Mouse (Mus musculus) liver, postnatal 0 days (tissue): ENCODE results near the gene Hist1h4j. TPM values are rescaled to one million over a fixed set of nuclear protein-coding genes. Genes with fewer than 3 reads are reported as not detected.
"Not testable (repeated sequence)": the region's sequence is repeated elsewhere in the genome, so short reads cannot be mapped to it uniquely, and the experiment has no call there.

ENCODE experiments used
- ATAC-seq: fragments of 200-750 bp; cut with Nextera tagmentation; 2 replicates; pipeline ENCODE4 v1.8.0; 2017; ENCODE audit warnings: mild to moderate bottlenecking, moderate library complexity
- DNase-seq: peaks from one replicate; pipeline ENCODE4 v3.0.0-alpha.2; 2016
- H3K27ac ChIP-seq: fragments of 300-500 bp; sonication (generic); 2 replicates; pipeline ENCODE4 v1.5.1; 2014; ENCODE audit warnings: antibody characterized with exemption, moderate library complexity, mild to moderate bottlenecking, low read depth
- H3K27me3 ChIP-seq: fragments of 300-500 bp; sonication (generic); 2 replicates; pipeline ENCODE4 v1.6.1; 2014; ENCODE audit warnings: low read length, control low read depth, mixed read lengths; ENCODE audit not compliant: insufficient read depth
- H3K36me3 ChIP-seq: fragments of 300-500 bp; sonication (generic); replicated peaks from 2 replicates; pipeline ENCODE4 v1.6.1; 2014; ENCODE audit warnings: mild to moderate bottlenecking, control low read depth, low read length, moderate library complexity, mixed read lengths; ENCODE audit not compliant: insufficient read depth
- H3K4me1 ChIP-seq: fragments of 300-500 bp; sonication (generic); 2 replicates; pipeline ENCODE4 v1.6.1; 2014; ENCODE audit warnings: antibody characterized with exemption, mild to moderate bottlenecking, control low read depth; ENCODE audit not compliant: insufficient read depth
- H3K4me2 ChIP-seq: fragments of 300-500 bp; sonication (generic); 2 replicates; pipeline ENCODE4 v1.6.1; 2014; ENCODE audit warnings: low read depth, mild to moderate bottlenecking, low read length, moderate library complexity, mixed read lengths
- H3K4me3 ChIP-seq: fragments of 300-500 bp; sonication (generic); 2 replicates; pipeline ENCODE4 v1.5.1; 2014; ENCODE audit warnings: low read depth, low read length
- H3K9ac ChIP-seq: fragments of 300-500 bp; sonication (generic); replicated peaks from 2 replicates; pipeline ENCODE4 v1.6.1; 2014; ENCODE audit warnings: mild to moderate bottlenecking, moderate library complexity
- H3K9me3 ChIP-seq: fragments of 300-500 bp; sonication (generic); 2 replicates; pipeline ENCODE4 v1.6.1; 2016; ENCODE audit warnings: mild to moderate bottlenecking, control low read depth, low read length, mixed read lengths
- CTCF ChIP-seq: sonication (generic); IDR thresholded peaks from 2 replicates; pipeline ENCODE4 v1.5.1; 2016; ENCODE audit warnings: antibody characterized with exemption, low read depth
- EP300 ChIP-seq: IDR thresholded peaks from 2 replicates; pipeline ENCODE4 v1.6.1; 2016; ENCODE audit warnings: antibody characterized with exemption, low read depth, mild to moderate bottlenecking
- WGBS: fragments of 180-500 bp; shearing (Covaris S2); extraction: QIAGEN DNeasy Blood & Tissue Kit; methylation state at CpG from one replicate; pipeline ENCODE4 v1.1.7; 2014; ENCODE audit not compliant: insufficient replicate concordance; 5-methylcytosine and 5-hydroxymethylcytosine counted together
- polyA plus RNA-seq: library from polyadenylated mRNA; unstranded; fragments of >200 nt; fragmentation: Nextera tagmentation; extraction: Ambion mirVana; gene quantifications from 2 replicates; pipeline ENCODE4 v1.2.1, GENCODE M21; 2015

Hist1h4j gene
- polyA plus RNA-seq: 0.19 and 0.32 TPM in 2 replicates

GRCm38 (mm10) chr13:21734906-21735767 is at the start of gene Hist1h4j:
Gene Hist1h4j, plus strand, starts transcription at chr13:21735064.
- peak; percentile 84 for TF ChIP-seq EP300
- ATAC-seq: peak; percentile 86
- not testable (repeated sequence) for H3K9me3 ChIP-seq, H3K36me3 ChIP-seq, H3K27me3 ChIP-seq, H3K4me1 ChIP-seq
- Histone ChIP-seq H3K4me3 (peak within 1 kb of the TSS; percentile 53), H3K9ac (peak within 1 kb of the TSS; percentile 74), H3K27ac (peak within 1 kb of the TSS; percentile 90), H3K4me2 (peak within 1 kb of the TSS; percentile 76)
- peak; percentile 91 for DNase-seq
- under 1% methylated on average over 39 of the region's 56 CpGs for WGBS

GRCm38 (mm10) chr13:21697811-21698210 is 37.1 kb upstream of the Hist1h4j start, which contains the start of gene Olfr1359:
Gene Olfr1359, plus strand, starts transcription at chr13:21698111.
- Histone ChIP-seq H3K27me3 (no peaks in the 10 kb centered on the region), H3K36me3 (no peaks in the 10 kb centered on the region), H3K4me1 (no peaks in the 10 kb centered on the region), H3K4me2 (no peak within 1 kb of the TSS), H3K27ac (no peak within 1 kb of the TSS), H3K4me3 (no peak within 1 kb of the TSS), H3K9me3 (no peaks in the 10 kb centered on the region), H3K9ac (no peak within 1 kb of the TSS)
- ATAC-seq: no peak
- TF ChIP-seq EP300 (no peak), CTCF (no peak)
- no peak for DNase-seq

- WGBS: 59% methylated on average over 4 of the region's 4 CpGs
- Histone ChIP-seq H3K4me1 (peaks cover 6% of the 10 kb centered on the region; the same call in 1 of the 2 replicates), H3K27ac (no peak overlapping the region), H3K27me3 (no peaks in the 10 kb centered on the region), H3K4me2 (no peak overlapping the region), H3K9me3 (no peaks in the 10 kb centered on the region), H3K36me3 (no peaks in the 10 kb centered on the region), H3K9ac (no peak overlapping the region), H3K4me3 (no peak overlapping the region)
- DNase-seq: no peak
- ATAC-seq: no peak
- TF ChIP-seq EP300 (no peak), CTCF (no peak)
These were observed 28.2 kb upstream of the Hist1h4j start for GRCm38 (mm10) chr13:21706669-21707068.

GRCm38 (mm10) chr13:21710031-21710711 is 24.7 kb upstream of the Hist1h4j start:
- peak; percentile 44 for TF ChIP-seq EP300
- peak; percentile 88 for TF ChIP-seq CTCF

GRCm38 (mm10) chr13:21710821-21711525 is 23.9 kb upstream of the Hist1h4j start:
- TF ChIP-seq CTCF: no peak
- no peak for TF ChIP-seq EP300
- Histone ChIP-seq H3K4me2 (peak overlapping the region; percentile 76), H3K9me3 (no peaks in the 10 kb centered on the region), H3K4me3 (peak overlapping the region; percentile 62), H3K27me3 (no peaks in the 10 kb centered on the region), H3K4me1 (peaks cover 14% of the 10 kb centered on the region), H3K27ac (no peak overlapping the region), H3K9ac (peak overlapping the region; percentile 28), H3K36me3 (no peaks in the 10 kb centered on the region)
- WGBS: 1% methylated on average over 22 of the region's 22 CpGs
- ATAC-seq: peak; percentile 66
- DNase-seq: peak; percentile 82

More at GRCm38 (mm10) chr13:21710031-21710711, 24.7 kb upstream of the Hist1h4j start:
- H3K4me1 ChIP-seq: peaks cover 10% of the 10 kb centered on the region
- no peaks in the 10 kb centered on the region for H3K9me3 ChIP-seq
- peak overlapping the region; percentile 62 for H3K4me3 ChIP-seq
- no peaks in the 10 kb centered on the region for H3K36me3 ChIP-seq
- H3K27ac ChIP-seq: peak overlapping the region; percentile 82
- H3K27me3 ChIP-seq: no peaks in the 10 kb centered on the region
- peak overlapping the region; percentile 67 for H3K9ac ChIP-seq
- H3K4me2 ChIP-seq: peak overlapping the region; percentile 76
- under 1% methylated on average over 32 of the region's 32 CpGs for WGBS
- peak; percentile 83 for ATAC-seq
- DNase-seq: peak; percentile 91

GRCm38 (mm10) chr13:21711698-21712097 is 23.2 kb upstream of the Hist1h4j start:
- no peaks in the 10 kb centered on the region for H3K9me3 ChIP-seq
- H3K4me1 ChIP-seq: peaks cover 14% of the 10 kb centered on the region
- no peak for DNase-seq
- TF ChIP-seq CTCF (no peak), EP300 (peak; percentile 54)
- peak overlapping the region; percentile 76 for H3K4me2 ChIP-seq
- 25% methylated on average over 4 of the region's 4 CpGs for WGBS
- H3K36me3 ChIP-seq: no peaks in the 10 kb centered on the region
- H3K4me3 ChIP-seq: peak overlapping the region; percentile 62; the same call in 1 of the 2 replicates
- peak overlapping the region; percentile 28; the same call in 1 of the 2 replicates for H3K9ac ChIP-seq
- H3K27me3 ChIP-seq: no peaks in the 10 kb centered on the region
- no peak for ATAC-seq
- H3K27ac ChIP-seq: no peak overlapping the region
